Mouse (Mus musculus) forebrain, embryonic 11.5 days (tissue): ENCODE measurements at regions not wholly inside any gene's neighbourhood (a gene's known extent, or its start where the extent isn't known, plus 50 kb on each side); places are given as distances from the start of the nearest gene placed in this dataset.
A peak's percentile ranks its signal among the peaks of the same experiment; 100 is the strongest.

ENCODE experiments used
- ATAC-seq: fragments of 200-750 bp; cut with Nextera tagmentation; replicated peaks from 2 replicates; pipeline ENCODE4 v1.8.0; 2017; ENCODE audit warnings: moderate TSS enrichment; ENCODE audit not compliant: low FRiP score
- DNase-seq: peaks from one replicate; pipeline ENCODE4 v3.0.0-alpha.2; 2017; ENCODE audit warnings: low spot score
- H3K27ac ChIP-seq: fragments of 300-500 bp; sonication (generic); 2 replicates; pipeline ENCODE4 v1.5.1; 2014; ENCODE audit warnings: low read depth, low read length
- H3K27me3 ChIP-seq: fragments of 300-500 bp; sonication (generic); 2 replicates; pipeline ENCODE4 v1.6.1; 2014; ENCODE audit warnings: mild to moderate bottlenecking, low read length, mixed read lengths; ENCODE audit not compliant: control insufficient read depth, insufficient read depth
- H3K36me3 ChIP-seq: fragments of 300-500 bp; sonication (generic); 2 replicates; pipeline ENCODE4 v1.6.1; 2014; ENCODE audit warnings: mild to moderate bottlenecking, low read length, moderate library complexity, mixed read lengths; ENCODE audit not compliant: control insufficient read depth, insufficient read depth
- H3K4me1 ChIP-seq: fragments of 300-500 bp; sonication (generic); replicated peaks from 2 replicates; pipeline ENCODE4 v1.6.1; 2014; ENCODE audit warnings: low read length, mixed read lengths; ENCODE audit not compliant: control insufficient read depth, insufficient read depth
- H3K4me2 ChIP-seq: fragments of 300-500 bp; sonication (generic); 2 replicates; pipeline ENCODE4 v1.6.1; 2014; ENCODE audit warnings: low read depth, mild to moderate bottlenecking, low read length, moderate library complexity, mixed read lengths; ENCODE audit not compliant: severe bottlenecking
- H3K4me3 ChIP-seq: fragments of 300-500 bp; sonication (generic); 2 replicates; pipeline ENCODE4 v1.5.1; 2014; ENCODE audit warnings: low read depth, low read length
- H3K9ac ChIP-seq: fragments of 300-500 bp; sonication (generic); 2 replicates; pipeline ENCODE4 v1.6.1; 2014; ENCODE audit warnings: low read length
- H3K9me3 ChIP-seq: fragments of 300-500 bp; sonication (generic); 2 replicates; pipeline ENCODE4 v1.6.1; 2016; ENCODE audit warnings: low read length, mixed read lengths; ENCODE audit not compliant: control insufficient read depth
- WGBS: fragments of 180-500 bp; shearing (Covaris S2); extraction: QIAGEN DNeasy Blood & Tissue Kit; methylation state at CpG from one replicate; pipeline ENCODE4 v1.1.7; 2014; 5-methylcytosine and 5-hydroxymethylcytosine counted together

GRCm38 (mm10) chr11:63684228-63684980, 237.7 kb downstream of the Hs3st3b1 start:
- H3K27ac ChIP-seq = no peak overlapping the region
- H3K36me3 ChIP-seq = no peaks in the 10 kb centered on the region
- DNase-seq = no peak
- WGBS = 79% methylated on average over 11 of the region's 11 CpGs
- no peak overlapping the region for H3K4me2 ChIP-seq
- H3K4me1 ChIP-seq = no peaks in the 10 kb centered on the region
- no peaks in the 10 kb centered on the region for H3K27me3 ChIP-seq
- H3K9me3 ChIP-seq = no peaks in the 10 kb centered on the region
- no peak overlapping the region for H3K4me3 ChIP-seq
- H3K9ac ChIP-seq = no peak overlapping the region
- no peak for ATAC-seq

GRCm38 (mm10) chr11:63691041-63691440, 231.0 kb downstream of the Hs3st3b1 start:
- no peak overlapping the region for H3K9ac ChIP-seq
- H3K4me3 ChIP-seq = no peak overlapping the region
- H3K4me2 ChIP-seq = no peak overlapping the region
- no peak overlapping the region for H3K27ac ChIP-seq
- ATAC-seq = no peak
- H3K27me3 ChIP-seq = no peaks in the 10 kb centered on the region
- WGBS = 48% methylated on average over 4 of the region's 4 CpGs
- no peaks in the 10 kb centered on the region for H3K36me3 ChIP-seq
- no peaks in the 10 kb centered on the region for H3K9me3 ChIP-seq
- DNase-seq = peak; percentile 63
- no peaks in the 10 kb centered on the region for H3K4me1 ChIP-seq

- H3K4me1 ChIP-seq = peaks cover 15% of the 10 kb centered on the region
- no peak overlapping the region for H3K27ac ChIP-seq
- 27% methylated on average over 12 of the region's 12 CpGs for WGBS
- H3K9ac ChIP-seq = no peak overlapping the region
- no peaks in the 10 kb centered on the region for H3K36me3 ChIP-seq
- ATAC-seq = 0 out of 2 replicates have a peak, but pooled peaks have one; percentile 7
- H3K4me2 ChIP-seq = no peak overlapping the region
- H3K27me3 ChIP-seq = peaks cover 19% of the 10 kb centered on the region
- DNase-seq = peak; percentile 64
- H3K4me3 ChIP-seq = no peak overlapping the region
- no peaks in the 10 kb centered on the region for H3K9me3 ChIP-seq
These were observed 217.0 kb downstream of the Hs3st3b1 start for GRCm38 (mm10) chr11:63704995-63705580.

GRCm38 (mm10) chr11:63706057-63706456, 216.0 kb downstream of the Hs3st3b1 start:
- DNase-seq (no peak), ATAC-seq (no peak)
- H3K27me3 ChIP-seq = peaks cover 19% of the 10 kb centered on the region
- H3K9ac ChIP-seq = no peak overlapping the region
- no peak overlapping the region for H3K4me2 ChIP-seq
- 58% methylated on average over 8 of the region's 8 CpGs for WGBS
- H3K4me3 ChIP-seq = no peak overlapping the region
- H3K9me3 ChIP-seq = no peaks in the 10 kb centered on the region
- H3K36me3 ChIP-seq = no peaks in the 10 kb centered on the region
- peaks cover 15% of the 10 kb centered on the region for H3K4me1 ChIP-seq
- H3K27ac ChIP-seq = no peak overlapping the region

- Histone ChIP-seq H3K36me3 (no peaks in the 10 kb centered on the region), H3K9ac (no peak overlapping the region), H3K27ac (no peak overlapping the region), H3K27me3 (peaks cover 19% of the 10 kb centered on the region), H3K4me3 (no peak overlapping the region), H3K4me1 (peaks cover 15% of the 10 kb centered on the region), H3K9me3 (no peaks in the 10 kb centered on the region), H3K4me2 (no peak overlapping the region)
- WGBS = 16% methylated on average over 5 of the region's 5 CpGs
- DNase-seq (no peak), ATAC-seq (no peak)
These were observed 215.0 kb downstream of the Hs3st3b1 start for GRCm38 (mm10) chr11:63707093-63707492.

GRCm38 (mm10) chr11:63708412-63708811, 213.7 kb downstream of the Hs3st3b1 start:
- Histone ChIP-seq H3K27me3 (peaks cover 19% of the 10 kb centered on the region), H3K9ac (no peak overlapping the region), H3K27ac (no peak overlapping the region), H3K4me2 (no peak overlapping the region), H3K9me3 (no peaks in the 10 kb centered on the region), H3K36me3 (no peaks in the 10 kb centered on the region), H3K4me3 (no peak overlapping the region), H3K4me1 (peaks cover 15% of the 10 kb centered on the region)
- 73% methylated on average over 4 of the region's 4 CpGs for WGBS
- ATAC-seq (no peak), DNase-seq (no peak)

GRCm38 (mm10) chr11:63712053-63712864, 209.8 kb downstream of the Hs3st3b1 start:
- H3K9ac ChIP-seq = no peak overlapping the region
- no peaks in the 10 kb centered on the region for H3K9me3 ChIP-seq
- H3K4me1 ChIP-seq = no peaks in the 10 kb centered on the region; the same call in 1 of the 2 replicates
- ATAC-seq = no peak
- H3K4me2 ChIP-seq = no peak overlapping the region
- H3K4me3 ChIP-seq = no peak overlapping the region
- no peak overlapping the region for H3K27ac ChIP-seq
- H3K36me3 ChIP-seq = no peaks in the 10 kb centered on the region
- peaks cover 12% of the 10 kb centered on the region for H3K27me3 ChIP-seq
- WGBS = 63% methylated on average over 15 of the region's 15 CpGs
- no peak for DNase-seq

GRCm38 (mm10) chr11:63722261-63722660, 199.8 kb downstream of the Hs3st3b1 start:
- ATAC-seq = no peak
- Histone ChIP-seq H3K4me1 (no peaks in the 10 kb centered on the region), H3K4me2 (no peak overlapping the region), H3K27ac (no peak overlapping the region), H3K4me3 (no peak overlapping the region), H3K36me3 (no peaks in the 10 kb centered on the region), H3K9ac (no peak overlapping the region), H3K27me3 (no peaks in the 10 kb centered on the region), H3K9me3 (no peaks in the 10 kb centered on the region)
- DNase-seq = no peak
- 94% methylated on average over 5 of the region's 5 CpGs for WGBS
